Mouse (Mus musculus): ENCODE data around the gene Itprid1.

- no peak for TF ChIP-seq POLR2A (IDR thresholded peaks at IDR 0.05; ENCODE audit: low read depth, low read length)
- peak; percentile 22; the same call in 1 of the 2 replicates for TF ChIP-seq CTCF (conservative IDR thresholded peaks at IDR 0.05; ENCODE audit: insufficient read depth, insufficient read length, low read depth, low read length)
Observed at GRCm38 (mm10) chr6:55972998-55973397, 136.3 kb downstream of the Itprid1 start.
